In genomic region chr11:102487901-102488300, GRCm38 (mm10) we compare ENCODE assay signal across 25 mouse cellular contexts. TPM values are rescaled to one million over a fixed set of nuclear protein-coding genes. Genes with fewer than 3 reads are reported as not detected.
DNase-seq lines count a peak whose midpoint lies in the region; ATAC-seq and TF ChIP-seq lines count a peak whose summit lies in the region.
"Had no signal": no experiment of that assay in that cellular context is flagged by ENCODE, and none has a peak within 500 bp of the region (broad histone marks: within the 10 kb centered on the region; RNA-seq: fewer than 3 reads in every experiment).

No protein-coding gene starts in this region.

- peaks cover 18% of the 10 kb centered on the region for H3K36me3 ChIP-seq in liver, embryonic 14.5 days (replicated peaks; ENCODE audit: control insufficient read depth, insufficient read depth, low read depth)
- peaks cover 26% of the 10 kb centered on the region for H3K36me3 ChIP-seq in liver, postnatal 0 days (replicated peaks; ENCODE audit: insufficient read depth, low read length)

- H3K4me1 ChIP-seq in liver, embryonic 14.5 days (replicated peaks; ENCODE audit: control insufficient read depth in 2 of 2, insufficient read depth in 2 of 2, low read length in 1 of 2) = peaks cover 3 to 7% of the 10 kb centered on the region in 2 experiments; a peak in 2 of 4 replicates
- H3K4me1 ChIP-seq in liver, postnatal 0 days (ENCODE audit: insufficient read depth) = no peaks in the 10 kb centered on the region
- H3K4me1 ChIP-seq: embryonic facial prominence, embryonic 13.5 days; forebrain, embryonic 10.5 days; forebrain, embryonic 15.5 days; heart, embryonic 12.5 days; heart, embryonic 15.5 days had no signal

- no peak overlapping the region for H3K9ac ChIP-seq in liver, embryonic 14.5 days (replicated peaks)
- no peak overlapping the region for H3K9ac ChIP-seq in liver, postnatal 0 days (replicated peaks)
- H3K9ac ChIP-seq: embryonic facial prominence, embryonic 13.5 days; forebrain, embryonic 15.5 days; heart, embryonic 12.5 days; heart, embryonic 15.5 days; hindbrain, embryonic 14.5 days had no signal

- no peak overlapping the region for H3K4me3 ChIP-seq in gastrocnemius, adult 2 months
- H3K4me3 ChIP-seq in liver, embryonic 14.5 days (ENCODE audit: insufficient read depth in 1 of 2, low read depth in 2 of 2, low read length in 2 of 2) = no peak overlapping the region
- no peak overlapping the region for H3K4me3 ChIP-seq in liver, postnatal 0 days (ENCODE audit: low read depth, low read length)
- H3K4me3 ChIP-seq: embryonic facial prominence, embryonic 13.5 days; forebrain, embryonic 10.5 days; forebrain, embryonic 15.5 days; heart, embryonic 12.5 days; heart, embryonic 15.5 days had no signal

- no peaks in the 10 kb centered on the region for H3K27me3 ChIP-seq in liver, embryonic 14.5 days (ENCODE audit: control insufficient read depth, insufficient read depth, low read length)
- no peaks in the 10 kb centered on the region for H3K27me3 ChIP-seq in liver, postnatal 0 days (ENCODE audit: insufficient read depth, low read length)
- H3K27me3 ChIP-seq: embryonic facial prominence, embryonic 13.5 days; forebrain, embryonic 15.5 days; heart, embryonic 12.5 days; heart, embryonic 15.5 days had no signal

- intact Hi-C loops in gastrocnemius, adult 2 months (cut with DNase I) = loop anchor here (2.0 kb wide), 1 partner anchor 163 kb away; no protein-coding TSS in a partner anchor

- peak; percentile 43 for TF ChIP-seq EP300 in liver, embryonic 14.5 days (IDR thresholded peaks at IDR 0.05; ENCODE audit: low read depth)
- TF ChIP-seq EP300 in liver, postnatal 0 days (IDR thresholded peaks at IDR 0.05; ENCODE audit: low read depth) = no peak

- 31% methylated on average over 2 of the region's 2 CpGs for WGBS in liver, embryonic 14.5 days (ENCODE audit: insufficient replicate concordance)
- WGBS in liver, postnatal 0 days (ENCODE audit: insufficient replicate concordance) = 57% methylated on average over 2 of the region's 2 CpGs

- H3K9me3 ChIP-seq in liver, embryonic 14.5 days (ENCODE audit: control insufficient read depth, low read length) = no peaks in the 10 kb centered on the region
- no peaks in the 10 kb centered on the region for H3K9me3 ChIP-seq in liver, postnatal 0 days (ENCODE audit: low read length)
- H3K9me3 ChIP-seq: embryonic facial prominence, embryonic 13.5 days; forebrain, embryonic 10.5 days; forebrain, embryonic 15.5 days; heart, embryonic 12.5 days; heart, embryonic 15.5 days had no signal

- DNase-seq in gastrocnemius, adult 2 months = no peak
- no peak for DNase-seq in gastrocnemius, adult 18-20 months (ENCODE audit: low spot score)
- DNase-seq in liver, embryonic 14.5 days (ENCODE audit: low read depth in 3 of 3, low spot score in 3 of 3) = no peak
- no peak for DNase-seq in liver, postnatal 0 days
- DNase-seq in cerebellum, adult 11-12 months = no peak
- DNase-seq: adrenal gland, adult 8-10 months; adrenal gland, postnatal 36 days; cerebellum, adult 2 months; cerebellum, adult 9-11 months; cerebellum, postnatal 25 days; gastrocnemius, postnatal 14 days; heart, adult 18-20 months; heart, postnatal 10 days; heart, postnatal 4 days had no signal

- TF ChIP-seq CTCF in gastrocnemius, adult 2 months (IDR thresholded peaks at IDR 0.05) = no peak
- TF ChIP-seq CTCF in liver, embryonic 14.5 days (IDR thresholded peaks at IDR 0.05; ENCODE audit: low read depth) = no peak
- TF ChIP-seq CTCF in liver, postnatal 0 days (IDR thresholded peaks at IDR 0.05; ENCODE audit: low read depth) = no peak

- H3K27ac ChIP-seq in gastrocnemius, adult 2 months = peak overlapping the region; percentile 29
- H3K27ac ChIP-seq in liver, embryonic 14.5 days = no peak overlapping the region
- H3K27ac ChIP-seq in liver, postnatal 0 days (ENCODE audit: low read depth) = no peak overlapping the region
- H3K27ac ChIP-seq: embryonic facial prominence, embryonic 13.5 days; forebrain, embryonic 10.5 days; forebrain, embryonic 15.5 days; heart, embryonic 15.5 days; hindbrain, embryonic 14.5 days; hindbrain, postnatal 0 days had no signal

- H3K4me2 ChIP-seq in liver, embryonic 14.5 days (ENCODE audit: low read depth) = no peak overlapping the region
- H3K4me2 ChIP-seq in liver, postnatal 0 days (ENCODE audit: low read depth, low read length) = no peak overlapping the region
- H3K4me2 ChIP-seq: embryonic facial prominence, embryonic 13.5 days; forebrain, embryonic 15.5 days; heart, embryonic 12.5 days; heart, embryonic 15.5 days; hindbrain, embryonic 14.5 days had no signal

- ATAC-seq in liver, embryonic 14.5 days (ENCODE audit: insufficient read depth) = no peak
- ATAC-seq in liver, postnatal 0 days = no peak
- peak; percentile 44; the same call in 1 of the 2 replicates for ATAC-seq in megakaryocyte-erythroid progenitor cell, adult 5-6 weeks (replicated peaks; ENCODE audit: low FRiP score, low TSS enrichment, poor library complexity, severe bottlenecking)
- ATAC-seq: activated CD4-positive, CD25-positive, alpha-beta regulatory T cell, adult 4 months; CD4-positive, CD25-positive, alpha-beta regulatory T cell, adult 4 months; forebrain, embryonic 15.5 days; hindbrain, postnatal 0 days; intestine, postnatal 0 days had no signal

RNA-seq across cellular contexts. Expression of gene Itga2b, which starts 18.0 kb away (rescaled TPM):
- 1 to 10 TPM in 1 of 2 experiments, under 1 TPM in 1; 0.51 to 2.7 TPM for total RNA-seq in gastrocnemius, adult 2 months (2021)
- total RNA-seq in gastrocnemius, adult 18-20 months (2021) = 1 to 10 TPM in 1 of 2 experiments, under 1 TPM in 1; 0.64 to 1.4 TPM
- 28.4 and 35.4 TPM in 2 replicates for polyA plus RNA-seq in liver, embryonic 14.5 days (2012; rRNA removed)
- 20.0 and 27.3 TPM in 2 replicates for polyA plus RNA-seq in liver, embryonic 14.5 days (2014; fragmentation: Nextera tagmentation; extraction: Ambion mirVana)
- 41.0 and 44.8 TPM in 2 replicates for polyA plus RNA-seq in liver, postnatal 0 days (2015; fragmentation: Nextera tagmentation; extraction: Ambion mirVana)
- 27.7 and 30.8 TPM in 2 replicates for total RNA-seq in megakaryocyte-erythroid progenitor cell, adult 5-6 weeks (2014; fragmentation: Nextera tagmentation)
- total RNA-seq in megakaryocyte-erythroid progenitor cell, adult 5-6 weeks (2017) = 26.5 and 73.4 TPM in 2 replicates

RNA-seq across cellular contexts. Expression of gene Fam171a2, which starts 40.4 kb away (rescaled TPM):
- 1 to 10 TPM in 1 of 2 experiments, under 1 TPM in 1; 0.66 to 1.1 TPM for total RNA-seq in gastrocnemius, adult 2 months (2021)
- total RNA-seq in gastrocnemius, adult 18-20 months (2021) = 1 to 10 TPM in 1 of 2 experiments, under 1 TPM in 1; 0.62 to 1.1 TPM
- 1.6 and 2.0 TPM in 2 replicates for polyA plus RNA-seq in liver, embryonic 14.5 days (2012; rRNA removed)
- polyA plus RNA-seq in liver, embryonic 14.5 days (2014; fragmentation: Nextera tagmentation; extraction: Ambion mirVana) = 0.17 and 0.35 TPM in 2 replicates
- 0.23 and 0.72 TPM in 2 replicates for polyA plus RNA-seq in liver, postnatal 0 days (2015; fragmentation: Nextera tagmentation; extraction: Ambion mirVana)
- total RNA-seq in megakaryocyte-erythroid progenitor cell, adult 5-6 weeks (2014; fragmentation: Nextera tagmentation) = 0.82 TPM in 1 of 2 replicates, not detected in the other
- 0.28 TPM in 1 of 2 replicates, not detected in the other for total RNA-seq in megakaryocyte-erythroid progenitor cell, adult 5-6 weeks (2017)
- polyA plus RNA-seq: activated CD4-positive, CD25-positive, alpha-beta regulatory T cell, adult 4 months; CD4-positive, CD25-positive, alpha-beta regulatory T cell, adult 4 months had no signal

RNA-seq across cellular contexts. Expression of gene Grn, which starts 57.8 kb away (rescaled TPM):
- 10 to 100 TPM; 12.6 to 32.3 TPM for total RNA-seq in gastrocnemius, adult 2 months (2021)
- 10 to 100 TPM; 17.1 to 20.7 TPM for total RNA-seq in gastrocnemius, adult 18-20 months (2021)
- polyA plus RNA-seq in liver, embryonic 14.5 days (2012; rRNA removed) = 25.4 and 28.9 TPM in 2 replicates
- polyA plus RNA-seq in liver, embryonic 14.5 days (2014; fragmentation: Nextera tagmentation; extraction: Ambion mirVana) = 34.1 and 41.4 TPM in 2 replicates
- polyA plus RNA-seq in liver, postnatal 0 days (2015; fragmentation: Nextera tagmentation; extraction: Ambion mirVana) = 156 and 161 TPM in 2 replicates
- total RNA-seq in megakaryocyte-erythroid progenitor cell, adult 5-6 weeks (2014; fragmentation: Nextera tagmentation) = 16.1 and 17.8 TPM in 2 replicates
- 5.4 and 14.2 TPM in 2 replicates for total RNA-seq in megakaryocyte-erythroid progenitor cell, adult 5-6 weeks (2017)

Comparison
In these comparisons a context has a peak if more than half of its experiments do, and no peak if none do; other contexts are left out.
1. RNA of gene Itga2b, which starts 18.0 kb away (total RNA-seq): 26.5 to 73.4 TPM in megakaryocyte-erythroid progenitor cell, adult 5-6 weeks; 0.51 to 2.7 TPM in gastrocnemius, adult 2 months and 0.64 to 1.4 TPM in gastrocnemius, adult 18-20 months; every median in the first group is over 4 times any median in the second.